Mouse (Mus musculus): ENCODE data around the gene Vmn1r213.

Gene Vmn1r213

DNA sequence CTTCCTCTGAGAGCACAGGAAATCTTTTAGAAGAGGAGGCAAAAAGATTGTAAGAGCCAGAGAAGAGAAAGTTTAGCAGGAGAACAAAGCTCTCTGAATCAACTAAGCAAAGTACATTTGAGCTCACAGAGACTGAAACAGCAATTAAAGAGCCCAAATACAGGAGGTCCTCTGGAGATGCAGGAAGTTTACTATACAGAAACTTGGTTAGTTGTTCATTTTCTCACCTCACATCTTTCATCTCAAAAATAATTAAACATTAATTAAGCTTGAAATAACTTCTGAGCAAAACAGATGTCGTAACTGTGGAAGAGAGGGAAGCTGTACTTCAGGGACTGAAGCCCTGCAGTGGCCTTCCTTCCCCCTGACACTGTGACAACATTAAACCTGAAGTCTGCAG is at the start of gene Vmn1r213:
TSS of gene Vmn1r213 (plus strand) at position 301 of the 400 bp plus-strand sequence.
- no peak for DNase-seq

- DNase-seq = no peak
Measured at GRCm38 (mm10) chr13:22990214-22990891, 17.1 kb upstream of the Vmn1r213 start.

GRCm38 (mm10) chr13:22992178-22992700 is 15.2 kb upstream of the Vmn1r213 start:
- no peak for DNase-seq

- DNase-seq = no peak
Measured at GRCm38 (mm10) chr13:22992721-22993120, 14.7 kb upstream of the Vmn1r213 start.

DNA sequence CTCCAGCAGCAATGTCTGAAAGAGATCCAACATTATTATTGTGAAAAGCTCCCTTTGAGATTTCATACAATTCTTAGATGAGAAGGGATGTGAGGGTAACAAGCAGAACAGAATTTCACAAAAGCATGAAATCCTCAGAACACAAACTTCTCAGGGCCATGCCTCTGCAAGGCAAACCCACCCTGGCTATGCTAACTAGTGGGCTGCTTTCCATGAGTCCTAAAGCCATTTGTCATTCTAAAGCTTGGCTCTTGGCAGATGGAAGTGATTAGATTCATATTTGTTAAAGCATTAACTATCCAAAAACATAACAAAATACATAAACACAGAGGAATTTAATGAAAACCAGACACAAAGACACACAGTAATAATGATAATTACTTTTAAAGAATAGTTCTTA is 10.7 kb downstream of the Vmn1r213 start:
- DNase-seq = no peak

DNA sequence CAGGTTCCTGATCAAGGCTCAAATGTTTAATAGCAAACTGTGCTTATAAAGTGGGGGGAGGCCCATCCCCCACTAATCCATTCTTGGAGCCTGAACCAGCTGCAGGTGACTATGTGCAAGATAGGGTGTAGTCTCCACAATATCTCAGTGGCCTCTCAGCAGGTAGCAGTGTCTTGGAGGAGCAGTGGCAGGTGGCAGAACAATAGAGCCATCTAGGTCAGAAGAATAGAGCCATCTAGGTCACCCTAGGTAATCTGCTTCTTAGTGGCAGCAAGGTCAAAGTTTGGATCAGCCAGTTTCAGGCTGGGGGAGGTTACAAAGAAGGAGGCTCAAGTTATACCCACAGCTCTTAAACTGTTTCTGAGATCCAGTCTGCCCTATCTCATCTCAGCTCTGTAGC is 17.4 kb downstream of the Vmn1r213 start:
- DNase-seq = no peak

- DNase-seq = no peak
Measured at GRCm38 (mm10) chr13:23030118-23030517, 22.7 kb downstream of the Vmn1r213 start, which contains the start of gene Vmn1r214. Vmn1r214 (plus strand) TSS chr13:23030418.

GRCm38 (mm10) chr13:23057778-23058177 is 50.3 kb downstream of the Vmn1r213 start:
- DNase-seq = no peak

All from cerebellum, adult 8-10 months (tissue).